Mouse (Mus musculus): ENCODE results near the gene Rac1. TPM values are rescaled to one million over a fixed set of nuclear protein-coding genes. Genes with fewer than 3 reads are reported as not detected.

Rac1 gene
- polyA plus RNA-seq, 1 experiment from 2014 or later, result 468 TPM

DNA sequence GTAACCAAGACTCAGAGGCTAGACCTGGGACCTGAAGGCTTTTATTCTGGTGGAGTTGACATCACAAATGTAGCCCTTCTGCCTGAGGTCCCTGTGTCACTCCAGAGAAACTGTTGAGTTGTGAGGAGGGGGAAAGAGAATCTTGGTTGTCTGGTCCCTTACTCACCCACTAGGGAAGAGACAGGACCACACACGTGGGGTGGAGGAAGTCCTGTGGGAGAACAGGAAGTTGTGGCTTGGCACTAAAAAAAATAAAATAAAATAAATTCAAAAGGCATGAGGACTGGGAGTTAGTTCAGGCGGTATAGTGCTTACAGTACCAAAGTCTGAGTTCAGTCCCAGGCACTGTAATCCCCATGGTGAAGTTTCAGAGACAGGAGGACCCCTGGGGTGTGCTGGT lies 9.2 kb upstream of the Rac1 start:
- Histone ChIP-seq H3K27ac (ENCODE audit: low read length) (no peak overlapping the region), H3K4me3 (ENCODE audit: low read depth, low read length) (no peak overlapping the region), H3K4me1 (ENCODE audit: control insufficient read depth, insufficient read depth, low read length) (no peaks in the 10 kb centered on the region), H3K36me3 (ENCODE audit: control insufficient read depth, insufficient read depth, low read length) (no peaks in the 10 kb centered on the region), H3K9ac (replicated peaks; ENCODE audit: low read depth, low read length) (no peak overlapping the region), H3K27me3 (ENCODE audit: control insufficient read depth, insufficient read depth, low read length) (no peaks in the 10 kb centered on the region), H3K9me3 (ENCODE audit: control insufficient read depth, low read depth, low read length) (no peaks in the 10 kb centered on the region), H3K4me2 (replicated peaks; ENCODE audit: low read depth, low read length) (no peak overlapping the region)
- ATAC-seq (ENCODE audit: insufficient number of reproducible peaks, insufficient read depth, low FRiP score, low read depth), result no peak
- WGBS, result 47% methylated on average over 2 of the region's 2 CpGs

DNA sequence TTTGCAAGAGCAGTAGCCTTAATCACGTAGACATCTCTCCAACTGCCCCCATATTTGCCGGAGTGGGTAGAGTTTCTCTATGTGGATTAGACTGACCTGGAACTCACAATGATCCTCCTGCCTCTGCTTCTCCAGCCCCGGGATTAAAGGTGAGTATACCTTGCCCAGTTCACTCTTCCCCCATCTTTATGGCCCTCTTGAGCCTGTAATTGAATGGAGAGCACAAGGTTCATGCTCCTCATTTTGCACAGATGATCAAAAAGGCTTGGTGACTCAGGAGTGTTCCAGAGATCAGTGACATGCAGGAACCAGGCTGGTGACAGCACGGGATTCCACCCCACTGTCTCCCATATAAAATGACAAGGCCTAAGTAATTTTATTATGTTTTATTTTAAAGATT lies 7.1 kb upstream of the Rac1 start:
- Histone ChIP-seq H3K4me2 (replicated peaks; ENCODE audit: low read depth, low read length) (no peak overlapping the region), H3K9me3 (ENCODE audit: control insufficient read depth, low read depth, low read length) (no peaks in the 10 kb centered on the region), H3K36me3 (ENCODE audit: control insufficient read depth, insufficient read depth, low read length) (no peaks in the 10 kb centered on the region), H3K4me3 (ENCODE audit: low read depth, low read length) (no peak overlapping the region), H3K4me1 (ENCODE audit: control insufficient read depth, insufficient read depth, low read length) (no peaks in the 10 kb centered on the region), H3K9ac (replicated peaks; ENCODE audit: low read depth, low read length) (no peak overlapping the region), H3K27me3 (ENCODE audit: control insufficient read depth, insufficient read depth, low read length) (no peaks in the 10 kb centered on the region), H3K27ac (ENCODE audit: low read length) (no peak overlapping the region)
- no peak for ATAC-seq (ENCODE audit: insufficient number of reproducible peaks, insufficient read depth, low FRiP score, low read depth)
- WGBS, result 79% methylated on average over 4 of the region's 4 CpGs

DNA sequence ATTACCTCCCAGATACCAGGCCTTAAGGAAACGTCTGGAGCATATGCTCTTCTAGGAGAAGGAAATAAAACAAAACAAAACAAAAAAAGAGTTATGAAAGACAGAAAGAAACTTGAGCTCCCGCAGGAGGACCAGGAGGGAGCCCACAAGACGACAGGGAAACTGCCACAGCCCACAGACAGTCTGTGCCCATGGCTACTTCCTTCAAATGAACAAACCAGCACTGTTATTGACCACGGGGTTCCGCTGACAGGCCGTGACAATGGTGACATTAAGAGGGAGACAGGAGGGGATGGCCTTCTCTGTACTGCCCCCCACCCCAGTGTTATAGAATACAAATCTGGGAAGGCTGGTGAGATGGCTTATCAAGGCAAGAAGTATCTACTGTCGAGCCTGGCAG lies 2.9 kb upstream of the Rac1 start:
- Histone ChIP-seq H3K27ac (ENCODE audit: low read length) (no peak overlapping the region), H3K36me3 (ENCODE audit: control insufficient read depth, insufficient read depth, low read length) (no peaks in the 10 kb centered on the region), H3K4me1 (ENCODE audit: control insufficient read depth, insufficient read depth, low read length) (peaks cover 8% of the 10 kb centered on the region), H3K9ac (replicated peaks; ENCODE audit: low read depth, low read length) (no peak overlapping the region), H3K27me3 (ENCODE audit: control insufficient read depth, insufficient read depth, low read length) (no peaks in the 10 kb centered on the region), H3K4me3 (ENCODE audit: low read depth, low read length) (no peak overlapping the region), H3K4me2 (replicated peaks; ENCODE audit: low read depth, low read length) (no peak overlapping the region), H3K9me3 (ENCODE audit: control insufficient read depth, low read depth, low read length) (no peaks in the 10 kb centered on the region)
- 62% methylated on average over 7 of the region's 7 CpGs for WGBS
- ATAC-seq (ENCODE audit: insufficient number of reproducible peaks, insufficient read depth, low FRiP score, low read depth), result no peak

DNA sequence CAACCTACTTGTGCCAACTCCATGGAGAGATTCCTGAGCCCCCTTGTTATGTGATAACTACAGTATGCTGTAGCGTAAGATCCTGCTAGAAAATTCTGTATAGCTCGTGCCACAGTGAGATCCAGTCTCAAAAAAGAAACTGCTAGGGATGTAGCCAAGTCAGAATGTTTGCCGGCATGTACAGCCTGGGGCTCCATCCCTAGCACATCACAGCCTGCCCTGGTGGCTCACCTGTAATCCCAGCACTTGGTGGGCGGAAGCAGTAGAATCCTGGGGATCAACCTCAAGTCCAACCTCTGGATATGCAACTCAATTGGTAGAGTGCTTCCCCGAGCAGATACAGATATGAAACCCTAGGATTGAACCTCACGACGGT lies 460 bp upstream of the Rac1 start:
- H3K4me3 ChIP-seq (ENCODE audit: low read depth, low read length), result peak overlapping the region; percentile 97
- H3K4me1 ChIP-seq (ENCODE audit: control insufficient read depth, insufficient read depth, low read length), result peaks cover 20% of the 10 kb centered on the region
- no peaks in the 10 kb centered on the region for H3K9me3 ChIP-seq (ENCODE audit: control insufficient read depth, low read depth, low read length)
- no peaks in the 10 kb centered on the region for H3K36me3 ChIP-seq (ENCODE audit: control insufficient read depth, insufficient read depth, low read length)
- peak overlapping the region; percentile 99 for H3K27ac ChIP-seq (ENCODE audit: low read length)
- peak overlapping the region; percentile 79 for H3K4me2 ChIP-seq (replicated peaks; ENCODE audit: low read depth, low read length)
- H3K27me3 ChIP-seq (ENCODE audit: control insufficient read depth, insufficient read depth, low read length), result no peaks in the 10 kb centered on the region
- ATAC-seq (ENCODE audit: insufficient number of reproducible peaks, insufficient read depth, low FRiP score, low read depth), result peak; percentile 19; the same call in 1 of the 2 replicates
- WGBS, result 16% methylated on average over 7 of the region's 7 CpGs
- peak overlapping the region; percentile 100 for H3K9ac ChIP-seq (replicated peaks; ENCODE audit: low read depth, low read length)

DNA sequence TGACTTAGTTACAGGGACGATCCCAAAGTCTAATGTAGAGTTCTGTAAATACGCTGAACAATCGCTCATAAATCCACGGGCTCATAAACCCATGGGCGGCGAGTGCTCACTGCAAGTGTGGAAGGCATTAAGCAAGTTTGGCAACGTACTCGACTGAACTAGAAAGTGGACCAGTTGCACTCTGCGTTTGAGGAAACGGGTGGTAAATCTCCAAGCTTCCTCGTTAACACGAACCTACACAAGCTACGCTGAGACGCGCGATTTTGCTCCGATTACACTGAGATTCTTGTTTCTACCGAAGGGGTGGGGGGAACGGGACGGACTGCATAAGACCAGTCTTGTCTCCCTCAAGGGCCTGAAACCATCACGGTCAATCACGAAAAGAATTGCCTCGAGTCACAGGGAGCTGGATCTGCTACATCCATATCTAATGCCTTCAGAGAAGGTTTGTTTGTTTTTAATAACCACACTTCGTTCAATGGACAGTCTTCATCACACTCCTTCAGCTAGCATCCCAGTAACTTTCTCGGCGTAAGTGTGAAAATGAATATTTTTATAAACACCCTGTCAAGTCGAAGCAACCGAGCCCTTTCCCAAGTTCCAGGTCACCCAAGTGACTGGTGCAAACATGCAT lies 1.0 kb downstream of the Rac1 start:
- under 1% methylated on average over 28 of the region's 28 CpGs for WGBS
- no peak for ATAC-seq (ENCODE audit: insufficient number of reproducible peaks, insufficient read depth, low FRiP score, low read depth)
- peaks cover 20% of the 10 kb centered on the region for H3K4me1 ChIP-seq (ENCODE audit: control insufficient read depth, insufficient read depth, low read length)
- H3K9ac ChIP-seq (replicated peaks; ENCODE audit: low read depth, low read length), result peak overlapping the region; percentile 100
- peak overlapping the region; percentile 97 for H3K4me3 ChIP-seq (ENCODE audit: low read depth, low read length)
- no peaks in the 10 kb centered on the region for H3K36me3 ChIP-seq (ENCODE audit: control insufficient read depth, insufficient read depth, low read length)
- no peaks in the 10 kb centered on the region for H3K9me3 ChIP-seq (ENCODE audit: control insufficient read depth, low read depth, low read length)
- H3K4me2 ChIP-seq (replicated peaks; ENCODE audit: low read depth, low read length), result peak overlapping the region; percentile 61
- no peaks in the 10 kb centered on the region for H3K27me3 ChIP-seq (ENCODE audit: control insufficient read depth, insufficient read depth, low read length)
- H3K27ac ChIP-seq (ENCODE audit: low read length), result peak overlapping the region; percentile 99

DNA sequence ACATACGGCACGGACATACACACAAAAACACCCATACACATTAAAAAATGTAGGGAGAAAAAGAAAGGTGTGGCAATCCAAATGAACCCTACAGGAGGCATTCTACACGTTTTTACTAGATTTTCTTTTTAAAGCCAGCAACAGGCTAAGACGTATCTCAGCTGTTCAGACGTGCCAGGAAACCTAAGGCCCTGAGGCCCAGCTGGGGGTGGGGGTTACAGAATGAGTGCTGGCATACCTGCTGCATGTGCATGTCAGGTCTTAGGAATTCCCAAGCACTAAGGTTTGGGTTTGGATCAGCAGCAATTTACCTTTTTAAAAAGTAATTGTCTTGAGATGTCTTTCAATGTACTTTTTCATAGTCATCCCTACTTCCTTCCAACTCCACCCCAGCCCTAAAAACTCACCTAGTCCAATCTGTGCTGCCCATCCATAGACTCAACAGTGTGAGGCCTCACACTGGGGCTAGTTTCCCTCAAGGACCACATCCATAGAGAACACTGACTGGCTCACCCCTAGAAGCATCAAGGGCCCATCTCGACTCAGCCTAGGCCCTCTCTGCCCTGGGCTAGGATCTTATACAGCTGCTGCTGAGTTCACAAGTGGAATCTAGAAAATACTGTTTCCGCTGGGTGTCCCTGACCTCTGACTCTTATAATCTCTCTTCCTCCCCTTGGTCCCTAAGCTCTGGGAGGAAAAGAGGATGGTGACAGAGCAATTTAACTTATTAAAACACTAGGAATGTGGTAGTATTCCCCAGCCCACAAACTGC lies 2.2 kb downstream of the Rac1 start:
- H3K4me1 ChIP-seq (ENCODE audit: control insufficient read depth, insufficient read depth, low read length), result peaks cover 20% of the 10 kb centered on the region
- ATAC-seq (ENCODE audit: insufficient number of reproducible peaks, insufficient read depth, low FRiP score, low read depth), result no peak
- H3K4me3 ChIP-seq (ENCODE audit: low read depth, low read length), result peak overlapping the region; percentile 97
- H3K27me3 ChIP-seq (ENCODE audit: control insufficient read depth, insufficient read depth, low read length), result no peaks in the 10 kb centered on the region
- 36% methylated on average over 7 of the region's 7 CpGs for WGBS
- no peaks in the 10 kb centered on the region for H3K36me3 ChIP-seq (ENCODE audit: control insufficient read depth, insufficient read depth, low read length)
- H3K4me2 ChIP-seq (replicated peaks; ENCODE audit: low read depth, low read length), result peak overlapping the region; percentile 61
- H3K9me3 ChIP-seq (ENCODE audit: control insufficient read depth, low read depth, low read length), result no peaks in the 10 kb centered on the region
- no peak overlapping the region for H3K9ac ChIP-seq (replicated peaks; ENCODE audit: low read depth, low read length)
- no peak overlapping the region for H3K27ac ChIP-seq (ENCODE audit: low read length)

DNA sequence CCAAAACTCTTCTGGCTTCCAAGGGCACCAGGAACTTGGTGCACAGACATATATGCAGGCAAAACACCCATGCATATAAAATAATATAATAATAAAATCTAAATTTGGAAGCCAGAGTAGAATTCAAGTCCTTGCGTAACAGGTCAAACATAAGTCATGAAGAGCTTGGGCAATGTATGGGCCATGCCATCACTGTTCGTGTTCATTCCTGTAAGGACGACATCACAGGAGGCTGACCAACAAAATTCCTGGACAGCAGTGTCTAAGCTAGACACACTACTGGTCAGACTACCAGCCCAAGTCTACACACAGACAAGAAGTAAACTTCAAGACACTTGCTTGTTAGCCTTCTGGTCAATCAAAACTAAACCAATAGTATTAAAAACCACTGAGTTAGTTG lies 5.0 kb downstream of the Rac1 start:
- Histone ChIP-seq H3K36me3 (ENCODE audit: control insufficient read depth, insufficient read depth, low read length) (no peaks in the 10 kb centered on the region; the same call in 1 of the 2 replicates), H3K27ac (ENCODE audit: low read length) (no peak overlapping the region), H3K9me3 (ENCODE audit: control insufficient read depth, low read depth, low read length) (no peaks in the 10 kb centered on the region), H3K4me2 (replicated peaks; ENCODE audit: low read depth, low read length) (no peak overlapping the region), H3K27me3 (ENCODE audit: control insufficient read depth, insufficient read depth, low read length) (no peaks in the 10 kb centered on the region), H3K4me1 (ENCODE audit: control insufficient read depth, insufficient read depth, low read length) (peaks cover 38% of the 10 kb centered on the region), H3K4me3 (ENCODE audit: low read depth, low read length) (no peak overlapping the region), H3K9ac (replicated peaks; ENCODE audit: low read depth, low read length) (no peak overlapping the region)
- ATAC-seq (ENCODE audit: insufficient number of reproducible peaks, insufficient read depth, low FRiP score, low read depth), result no peak
- WGBS, result 86% methylated on average over 3 of the region's 3 CpGs

DNA sequence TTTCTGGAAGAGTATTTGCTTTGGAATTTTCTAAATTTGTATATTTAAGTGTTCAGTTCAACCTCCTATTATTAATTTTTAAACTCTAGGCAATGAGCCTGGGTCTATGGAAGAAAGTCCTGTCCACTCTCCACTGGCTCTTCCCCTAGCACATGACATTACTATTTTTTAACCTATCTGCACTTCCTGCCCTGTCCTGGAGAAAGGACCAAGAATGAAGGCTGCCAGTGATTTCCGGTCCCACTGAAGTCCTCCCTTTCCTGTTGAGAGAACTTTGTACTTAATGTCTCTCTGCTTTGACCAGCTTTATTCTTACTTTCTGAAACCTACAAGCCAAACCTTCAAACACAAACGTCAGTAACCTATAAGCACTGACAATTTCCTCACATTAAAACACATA lies 7.4 kb downstream of the Rac1 start:
- Histone ChIP-seq H3K4me1 (ENCODE audit: control insufficient read depth, insufficient read depth, low read length) (peaks cover 38% of the 10 kb centered on the region), H3K27me3 (ENCODE audit: control insufficient read depth, insufficient read depth, low read length) (no peaks in the 10 kb centered on the region), H3K4me2 (replicated peaks; ENCODE audit: low read depth, low read length) (no peak overlapping the region), H3K36me3 (ENCODE audit: control insufficient read depth, insufficient read depth, low read length) (peaks cover 13% of the 10 kb centered on the region; the same call in 1 of the 2 replicates), H3K9me3 (ENCODE audit: control insufficient read depth, low read depth, low read length) (no peaks in the 10 kb centered on the region), H3K27ac (ENCODE audit: low read length) (no peak overlapping the region), H3K9ac (replicated peaks; ENCODE audit: low read depth, low read length) (no peak overlapping the region), H3K4me3 (ENCODE audit: low read depth, low read length) (no peak overlapping the region)
- WGBS, result 70% methylated on average over 2 of the region's 2 CpGs
- no peak for ATAC-seq (ENCODE audit: insufficient number of reproducible peaks, insufficient read depth, low FRiP score, low read depth)

Data from stomach, embryonic 14.5 days (tissue).